Mouse (Mus musculus): ENCODE measurements at regions not wholly inside any gene's neighbourhood (a gene's known extent, or its start where the extent isn't known, plus 50 kb on each side); places are given as distances from the start of the nearest gene placed in this dataset.

- TF ChIP-seq POLR2A (IDR thresholded peaks at IDR 0.05; ENCODE audit: insufficient read length, low read depth), result no peak
- no peak for TF ChIP-seq MYOG (IDR thresholded peaks at IDR 0.05; ENCODE audit: control insufficient read depth in 1 of 3, insufficient read depth in 1 of 3, insufficient read length in 2 of 3, low read depth in 2 of 3)
- TF ChIP-seq TCF12 (IDR thresholded peaks at IDR 0.05; ENCODE audit: insufficient read depth, poor library complexity, severe bottlenecking), result no peak
- TF ChIP-seq POLR2AphosphoS2 (IDR thresholded peaks at IDR 0.05; ENCODE audit: insufficient read length, low read depth), result no peak
- TF ChIP-seq CEBPB (IDR thresholded peaks at IDR 0.05; ENCODE audit: insufficient read depth, poor library complexity, severe bottlenecking), result no peak
- no peak for TF ChIP-seq E2F4 (IDR thresholded peaks at IDR 0.05; ENCODE audit: insufficient read depth)
- TF ChIP-seq MAX (IDR thresholded peaks at IDR 0.05; ENCODE audit: low read depth), result no peak
- TF ChIP-seq REST (IDR thresholded peaks at IDR 0.05; ENCODE audit: insufficient read depth, insufficient read length), result no peak
- TF ChIP-seq USF1 (IDR thresholded peaks at IDR 0.05; ENCODE audit: low read depth), result no peak
Measured at GRCm38 (mm10) chr1:83495022-83495421, 87.0 kb upstream of the Sphkap start.
